Mouse (Mus musculus) forebrain, postnatal 0 days (tissue): ENCODE measurements around the gene Fgf15. TPM values are rescaled to one million over a fixed set of nuclear protein-coding genes. Genes with fewer than 3 reads are reported as not detected.

Source experiments
- ATAC-seq: fragments of 200-750 bp; cut with Nextera tagmentation; 2 replicates; pipeline ENCODE4 v1.8.0; 2017; ENCODE audit warnings: mild to moderate bottlenecking, moderate library complexity
- DNase-seq: peaks from one replicate; pipeline ENCODE4 v3.0.0-alpha.2; 2015
- H3K27ac ChIP-seq: fragments of 300-500 bp; sonication (generic); 2 replicates; pipeline ENCODE4 v1.5.1; 2014; ENCODE audit warnings: low read depth, mild to moderate bottlenecking, antibody characterized with exemption, low read length, moderate library complexity, mixed read lengths
- H3K27me3 ChIP-seq: fragments of 300-500 bp; sonication (generic); 2 replicates; pipeline ENCODE4 v1.6.1; 2014; ENCODE audit warnings: mild to moderate bottlenecking, low read length, mixed read lengths; ENCODE audit not compliant: insufficient read depth
- H3K36me3 ChIP-seq: fragments of 300-500 bp; sonication (generic); 2 replicates; pipeline ENCODE4 v1.6.1; 2014; ENCODE audit warnings: mild to moderate bottlenecking, moderate library complexity; ENCODE audit not compliant: insufficient read depth
- H3K4me1 ChIP-seq: fragments of 300-500 bp; sonication (generic); 2 replicates; pipeline ENCODE4 v1.6.1; 2014; ENCODE audit warnings: antibody characterized with exemption; ENCODE audit not compliant: insufficient read depth
- H3K4me2 ChIP-seq: fragments of 300-500 bp; sonication (generic); 2 replicates; pipeline ENCODE4 v1.6.1; 2014; ENCODE audit warnings: low read depth, mild to moderate bottlenecking, moderate library complexity
- H3K4me3 ChIP-seq: fragments of 300-500 bp; sonication (generic); 2 replicates; pipeline ENCODE4 v1.5.1; 2014; ENCODE audit warnings: low read depth, low read length, mixed read lengths
- H3K9ac ChIP-seq: fragments of 300-500 bp; sonication (generic); 2 replicates; pipeline ENCODE4 v1.6.1; 2014; ENCODE audit warnings: mild to moderate bottlenecking
- H3K9me3 ChIP-seq: fragments of 300-500 bp; sonication (generic); 2 replicates; pipeline ENCODE4 v1.6.1; 2016; ENCODE audit warnings: low read length
- CTCF ChIP-seq: sonication (generic); IDR thresholded peaks from 2 replicates; pipeline ENCODE4 v1.5.1; 2016; ENCODE audit warnings: antibody characterized with exemption, control low read depth, low read depth
- WGBS: fragments of 180-500 bp; shearing (Covaris S2); extraction: QIAGEN DNeasy Blood & Tissue Kit; methylation state at CpG from one replicate; pipeline ENCODE4 v1.1.7; 2014; 5-methylcytosine and 5-hydroxymethylcytosine counted together
- polyA plus RNA-seq: library from polyadenylated mRNA; unstranded; fragments of >200 nt; fragmentation: Nextera tagmentation; extraction: Ambion mirVana; gene quantifications from 2 replicates; pipeline ENCODE4 v1.2.1, GENCODE M21; 2015
- total RNA-seq: library from RNA; depleted of rRNA; stranded (reverse); fragments of >200 nt; gene quantifications from 2 replicates; pipeline ENCODE4 v1.2.3, GENCODE M21; 2014

Fgf15 gene
- total and polyA plus RNA-seq, 2 experiments from 2014 or later: 4.0 to 6.1 TPM

DNA sequence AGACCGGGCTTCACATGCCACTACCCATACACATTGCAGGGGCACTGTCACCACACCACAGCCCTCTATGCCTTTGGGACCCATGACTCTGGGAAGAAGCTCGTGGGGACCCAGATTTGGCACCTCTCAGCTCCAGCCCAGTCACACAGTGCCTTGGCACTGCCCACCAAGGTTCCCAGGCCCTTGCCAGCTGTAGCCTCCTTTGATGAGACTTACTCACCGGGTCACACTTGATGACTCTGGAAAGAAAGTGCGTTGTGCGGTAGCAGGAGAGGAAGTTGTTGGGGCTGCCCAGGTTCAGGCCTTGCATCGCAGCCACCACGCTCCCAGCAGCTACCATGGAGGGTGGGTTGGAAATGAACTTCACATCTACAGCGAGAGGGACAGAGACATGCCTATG lies 37.5 kb downstream of the Fgf15 start:
- no peak overlapping the region for H3K9ac ChIP-seq

DNA sequence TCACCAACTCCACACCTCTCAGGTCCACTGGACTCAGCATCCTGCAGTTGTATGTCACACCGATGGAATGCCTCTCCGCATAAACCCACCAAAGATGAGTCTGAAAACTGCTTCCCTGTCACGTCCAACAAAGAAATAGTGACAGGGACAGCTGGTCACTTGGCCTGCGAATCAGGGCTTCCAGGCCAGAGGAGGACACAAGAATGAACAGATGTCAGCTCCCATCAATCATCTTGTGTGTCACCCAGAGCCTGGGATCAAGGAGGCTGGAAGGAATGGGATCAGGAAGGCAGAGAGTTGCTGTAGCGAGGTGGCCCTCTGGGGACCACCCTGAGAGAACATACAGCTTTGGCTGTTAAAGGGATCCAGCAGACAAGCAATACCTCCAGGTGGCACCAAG lies 38.6 kb downstream of the Fgf15 start:
- no peak for TF ChIP-seq CTCF
- H3K4me2 ChIP-seq: no peak overlapping the region
- peaks cover 15% of the 10 kb centered on the region for H3K4me1 ChIP-seq
- H3K9me3 ChIP-seq: no peaks in the 10 kb centered on the region
- DNase-seq: no peak
- WGBS: 80% methylated on average over 5 of the region's 5 CpGs
- ATAC-seq: no peak
- peaks cover 15% of the 10 kb centered on the region; the same call in 1 of the 2 replicates for H3K27me3 ChIP-seq
- H3K9ac ChIP-seq: no peak overlapping the region
- H3K4me3 ChIP-seq: no peak overlapping the region
- 0 out of 2 replicates have a peak, but pooled peaks cover 3% of the 10 kb centered on the region for H3K36me3 ChIP-seq
- no peak overlapping the region for H3K27ac ChIP-seq

More for the DNA sequence above, 37.5 kb downstream of the Fgf15 start:
- WGBS: 92% methylated on average over 8 of the region's 8 CpGs
- Histone ChIP-seq H3K4me3 (no peak overlapping the region), H3K27ac (no peak overlapping the region), H3K27me3 (peaks cover 8% of the 10 kb centered on the region; the same call in 1 of the 2 replicates), H3K9me3 (no peaks in the 10 kb centered on the region), H3K4me1 (peaks cover 10% of the 10 kb centered on the region), H3K36me3 (peaks cover 7% of the 10 kb centered on the region; the same call in 1 of the 2 replicates), H3K4me2 (no peak overlapping the region)
- ATAC-seq (no peak), DNase-seq (no peak)
- no peak for TF ChIP-seq CTCF

DNA sequence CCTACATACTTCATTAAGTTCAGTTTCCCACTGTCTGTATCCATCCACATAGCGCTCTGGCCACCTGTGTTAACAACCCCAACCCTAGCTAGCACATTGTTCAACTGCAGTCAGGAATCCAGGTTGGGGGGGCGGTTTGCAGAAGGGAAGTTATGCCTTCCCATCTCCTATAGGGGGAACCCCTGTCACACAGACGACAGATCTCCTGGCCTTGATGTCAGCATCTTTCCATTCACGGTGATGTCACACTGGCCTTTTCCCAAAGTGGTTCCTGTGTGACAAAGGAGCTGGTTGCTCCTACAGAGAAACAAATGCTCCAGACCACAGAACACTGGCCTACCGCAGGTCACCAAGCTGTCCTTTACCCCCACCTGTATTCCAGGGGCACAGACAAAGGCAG lies 39.2 kb downstream of the Fgf15 start:
- ATAC-seq (peak; percentile 23), DNase-seq (peak; percentile 71)
- Histone ChIP-seq H3K4me1 (peaks cover 15% of the 10 kb centered on the region), H3K4me3 (no peak overlapping the region), H3K27ac (no peak overlapping the region), H3K4me2 (no peak overlapping the region), H3K9me3 (no peaks in the 10 kb centered on the region), H3K9ac (0 out of 2 replicates have a peak overlapping the region, but pooled peaks have one; percentile 14), H3K36me3 (no peaks in the 10 kb centered on the region), H3K27me3 (peaks cover 20% of the 10 kb centered on the region; the same call in 1 of the 2 replicates)
- peak; percentile 71 for TF ChIP-seq CTCF
- WGBS: 44% methylated on average over 5 of the region's 5 CpGs

DNA sequence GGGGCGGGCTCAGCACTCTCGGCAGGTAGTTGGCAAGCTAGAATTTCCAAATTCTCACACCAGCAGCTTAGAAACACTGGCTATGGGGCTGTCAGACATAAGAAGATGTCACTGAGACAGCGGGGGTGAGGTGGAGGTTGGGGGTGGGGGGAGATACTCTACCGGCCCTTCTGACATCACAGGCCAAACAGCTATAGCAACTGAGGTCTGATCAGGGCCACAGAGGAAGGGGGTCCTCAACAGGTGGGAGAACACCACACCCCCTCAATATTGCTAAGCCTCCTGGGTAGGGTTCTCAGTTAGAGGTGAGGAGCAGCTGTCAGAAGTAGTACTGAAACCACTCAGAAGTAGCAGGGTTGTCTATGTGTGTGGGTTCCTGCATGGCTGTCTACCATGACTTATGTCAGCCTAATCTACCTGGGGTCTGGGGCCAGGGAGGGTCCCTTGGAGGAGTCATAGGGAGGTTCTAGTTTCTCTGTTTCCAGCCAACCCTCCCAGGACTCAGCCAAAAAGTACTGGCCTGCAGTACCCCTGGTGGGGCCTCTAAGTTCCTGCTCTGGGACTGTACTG lies 40.1 kb downstream of the Fgf15 start:
- WGBS: 78% methylated on average over 4 of the region's 4 CpGs
- H3K4me2 ChIP-seq: no peak overlapping the region
- no peaks in the 10 kb centered on the region for H3K9me3 ChIP-seq
- peaks cover 21% of the 10 kb centered on the region for H3K4me1 ChIP-seq
- H3K27ac ChIP-seq: no peak overlapping the region
- H3K9ac ChIP-seq: no peak overlapping the region
- ATAC-seq (no peak), DNase-seq (no peak)
- H3K27me3 ChIP-seq: peaks cover 28% of the 10 kb centered on the region
- no peak overlapping the region for H3K4me3 ChIP-seq
- H3K36me3 ChIP-seq: no peaks in the 10 kb centered on the region
- no peak for TF ChIP-seq CTCF

DNA sequence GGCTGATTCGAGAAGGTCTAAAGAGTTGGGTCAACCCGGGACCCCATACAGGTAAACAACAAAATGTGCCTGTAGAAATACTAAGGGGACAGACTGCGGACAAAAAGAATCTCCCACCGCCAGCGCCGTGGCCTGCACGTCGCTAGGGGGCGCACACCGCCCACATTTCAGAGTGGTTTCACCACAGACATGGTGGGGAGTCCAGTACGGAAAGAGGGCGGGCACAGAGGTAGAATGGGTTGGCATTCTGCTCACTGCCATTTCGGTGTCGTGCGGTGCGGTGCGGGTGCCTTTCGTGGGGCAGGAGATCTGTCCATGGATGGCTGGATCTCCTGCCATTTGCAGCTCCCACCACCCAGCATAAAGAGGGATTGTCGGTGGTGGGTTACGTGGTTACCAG lies 41.2 kb downstream of the Fgf15 start:
- H3K4me3 ChIP-seq: peak overlapping the region; percentile 44
- H3K9ac ChIP-seq: peak overlapping the region; percentile 52
- no peak overlapping the region for H3K27ac ChIP-seq
- DNase-seq (peak; percentile 91), ATAC-seq (peak; percentile 72)
- no peaks in the 10 kb centered on the region for H3K9me3 ChIP-seq
- H3K36me3 ChIP-seq: no peaks in the 10 kb centered on the region
- WGBS: 3% methylated on average over 20 of the region's 20 CpGs
- H3K4me1 ChIP-seq: peaks cover 27% of the 10 kb centered on the region
- H3K27me3 ChIP-seq: peaks cover 39% of the 10 kb centered on the region
- peak; percentile 99 for TF ChIP-seq CTCF
- peak overlapping the region; percentile 87 for H3K4me2 ChIP-seq

DNA sequence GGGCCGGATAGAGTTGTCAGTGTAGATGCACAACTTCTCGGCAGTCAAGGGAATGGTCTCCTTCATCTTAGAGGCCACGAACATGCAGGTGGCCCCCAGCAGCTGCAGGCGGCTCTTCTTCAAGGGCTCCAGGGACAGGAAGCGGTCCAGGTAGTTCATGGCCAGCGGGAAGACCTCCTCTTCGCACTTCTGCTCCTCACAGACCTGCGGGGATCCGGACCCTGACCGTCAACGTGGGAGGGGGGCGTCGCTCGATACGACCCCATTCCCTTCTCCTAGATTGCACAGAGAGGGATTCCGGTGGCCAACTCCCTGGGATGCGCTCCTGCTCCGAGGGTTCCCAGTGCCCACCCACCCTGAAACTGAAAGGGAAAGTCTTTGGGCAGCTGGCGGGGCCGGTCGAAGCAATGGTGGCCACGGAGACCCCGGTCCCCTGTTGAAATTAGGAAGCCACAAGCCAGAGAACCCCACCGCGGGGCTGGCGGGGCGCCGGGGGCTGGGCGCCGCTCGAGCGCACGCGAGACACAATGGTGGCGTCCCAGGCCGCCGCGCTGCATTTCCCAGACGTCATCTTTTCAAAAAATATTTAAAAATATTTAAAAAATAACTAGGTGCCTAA lies 41.7 kb downstream of the Fgf15 start:
- WGBS: under 1% methylated on average over 39 of the region's 39 CpGs
- peaks cover 44% of the 10 kb centered on the region for H3K27me3 ChIP-seq
- H3K4me1 ChIP-seq: peaks cover 32% of the 10 kb centered on the region
- H3K9me3 ChIP-seq: no peaks in the 10 kb centered on the region
- no peak overlapping the region for H3K27ac ChIP-seq
- peak; percentile 18 for DNase-seq
- no peak for ATAC-seq
- no peak for TF ChIP-seq CTCF
- peak overlapping the region; percentile 44 for H3K4me3 ChIP-seq
- H3K4me2 ChIP-seq: peak overlapping the region; percentile 87
- no peaks in the 10 kb centered on the region for H3K36me3 ChIP-seq
- H3K9ac ChIP-seq: peak overlapping the region; percentile 52

DNA sequence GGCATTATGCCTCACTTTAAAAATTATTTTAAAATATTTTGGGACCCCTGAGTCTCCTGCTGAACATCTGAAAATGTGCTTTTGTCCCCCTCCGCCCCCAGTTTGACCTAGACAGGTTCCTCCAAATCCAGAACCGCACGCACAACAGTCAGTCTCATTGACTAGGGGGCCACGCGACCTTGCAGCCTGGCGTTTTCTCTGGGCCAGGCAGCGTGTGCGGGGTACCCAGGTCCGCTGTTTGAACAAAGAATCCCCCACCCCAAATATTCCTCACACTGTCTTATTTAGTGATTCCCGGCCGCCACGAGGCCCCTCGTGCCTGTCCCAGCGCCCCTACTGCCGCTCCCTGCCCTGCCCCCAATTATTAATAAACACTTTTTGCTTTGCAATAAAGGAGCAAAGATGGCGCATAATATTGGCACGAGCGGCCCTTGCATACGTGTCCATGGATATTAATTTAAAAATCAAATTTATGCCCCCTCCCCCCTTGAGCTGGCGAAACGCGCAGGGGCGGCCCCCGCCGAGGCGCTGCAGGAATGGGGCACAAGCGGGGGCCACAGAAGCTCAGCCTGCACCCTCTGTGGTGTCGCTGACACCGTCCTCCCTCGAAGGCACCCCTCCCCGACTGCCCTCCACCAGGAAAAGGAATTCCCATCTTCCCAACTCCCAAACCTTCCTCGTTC lies 42.5 kb downstream of the Fgf15 start:
- Histone ChIP-seq H3K4me2 (peak overlapping the region; percentile 87), H3K4me3 (peak overlapping the region; percentile 44), H3K9me3 (no peaks in the 10 kb centered on the region), H3K4me1 (peaks cover 38% of the 10 kb centered on the region), H3K9ac (peak overlapping the region; percentile 52), H3K27ac (peak overlapping the region; percentile 16; the same call in 1 of the 2 replicates), H3K36me3 (no peaks in the 10 kb centered on the region), H3K27me3 (peaks cover 51% of the 10 kb centered on the region)
- no peak for TF ChIP-seq CTCF
- DNase-seq (no peak), ATAC-seq (no peak)
- under 1% methylated on average over 31 of the region's 32 CpGs for WGBS
